Mouse (Mus musculus) olfactory bulb, adult 2 months (tissue): ENCODE measurements at regions not wholly inside any gene's neighbourhood (a gene's known extent, or its start where the extent isn't known, plus 50 kb on each side); places are given as distances from the start of the nearest gene placed in this dataset.

Experiments
- H3K27ac ChIP-seq: fragments of 200-500 bp; 2 replicates; pipeline ENCODE4 v1.5.1; 2012; ENCODE audit warnings: low read depth, low read length; ENCODE audit not compliant: insufficient read depth
- H3K4me1 ChIP-seq: fragments of 200-500 bp; 2 replicates; pipeline ENCODE4 v1.6.1; 2012; ENCODE audit warnings: low read length; ENCODE audit not compliant: control insufficient read depth, insufficient read depth
- H3K4me3 ChIP-seq: fragments of 200-500 bp; 2 replicates; pipeline ENCODE4 v1.5.1; 2012; ENCODE audit warnings: mild to moderate bottlenecking, low read depth, low read length, moderate library complexity; ENCODE audit not compliant: insufficient read depth
- CTCF ChIP-seq: fragments of 200-500 bp; IDR thresholded peaks from 2 replicates; pipeline ENCODE4 v1.5.1; 2012; ENCODE audit warnings: low read depth, mild to moderate bottlenecking, low read length, moderate library complexity; ENCODE audit not compliant: insufficient read depth
- POLR2A ChIP-seq: fragments of 200-500 bp; IDR thresholded peaks from 2 replicates; pipeline ENCODE4 v1.6.1; 2012; ENCODE audit warnings: mild to moderate bottlenecking, low read depth, low read length, moderate library complexity; ENCODE audit not compliant: insufficient read depth
- WGBS: fragments of 180-500 bp; shearing (Covaris S2); methylation state at CpG from one replicate; pipeline ENCODE4 v1.1.7; 2018; 5-methylcytosine and 5-hydroxymethylcytosine counted together

DNA sequence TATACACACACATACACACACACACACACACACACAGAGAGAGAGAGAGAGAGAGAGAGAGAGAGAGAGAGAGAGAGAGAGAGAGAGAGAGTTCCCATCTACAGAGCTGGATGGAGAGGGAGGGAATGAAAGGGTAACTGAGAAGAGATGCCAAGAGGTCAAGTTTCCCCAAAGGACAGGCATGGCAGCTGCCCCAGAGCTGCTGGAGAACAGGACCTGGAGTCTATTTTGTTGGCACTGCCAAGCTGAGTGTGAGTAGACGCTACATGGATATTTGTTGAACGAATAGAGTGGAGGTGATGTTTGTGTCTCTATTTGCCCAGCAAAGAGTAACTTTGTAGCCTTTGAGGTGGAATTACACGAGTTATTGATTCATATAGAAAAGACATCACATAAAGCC lies 50.2 kb upstream of the E2f3 start:
- TF ChIP-seq POLR2A (no peak), CTCF (no peak)
- WGBS, result 89% methylated on average over 3 of the region's 3 CpGs
- no peak overlapping the region for H3K27ac ChIP-seq
- H3K4me3 ChIP-seq, result no peak overlapping the region
- H3K4me1 ChIP-seq, result no peaks in the 10 kb centered on the region
